Mouse (Mus musculus) forelimb bud, embryonic 11.5 days (tissue): ENCODE measurements around the gene Tgif2lx2.
"Not testable (repeated sequence)": the region's sequence is repeated elsewhere in the genome, so short reads cannot be mapped to it uniquely, and the experiment has no call there.

ENCODE experiments used
- DNase-seq: peaks from one replicate; pipeline ENCODE4 v3.0.0-alpha.2; 2012; ENCODE audit warnings: low read depth, low spot score

The Tgif2lx2 gene

GRCm38 (mm10) chrX:118426927-118427326 lies at the start of gene Tgif2lx2:
Tgif2lx2 (plus strand) TSS chrX:118427227.
- not testable (repeated sequence) for DNase-seq
